Mouse (Mus musculus) hindbrain, embryonic 10.5 days (tissue): ENCODE measurements around the gene Gm9837. TPM values are rescaled to one million over a fixed set of nuclear protein-coding genes. Genes with fewer than 3 reads are reported as not detected.
A peak's percentile ranks its signal among the peaks of the same experiment; 100 is the strongest.
"Not testable (repeated sequence)": the region's sequence is repeated elsewhere in the genome, so short reads cannot be mapped to it uniquely, and the experiment has no call there.

Source experiments
- DNase-seq: peaks from one replicate; pipeline ENCODE4 v3.0.0-alpha.2; 2017; ENCODE audit warnings: low spot score
- H3K27ac ChIP-seq: fragments of 300-500 bp; sonication (generic); 2 replicates; pipeline ENCODE4 v1.5.1; 2016; ENCODE audit warnings: mild to moderate bottlenecking, moderate library complexity
- H3K27me3 ChIP-seq: fragments of 300-500 bp; sonication (generic); 2 replicates; pipeline ENCODE4 v1.6.1; 2016; ENCODE audit warnings: mild to moderate bottlenecking; ENCODE audit not compliant: poor library complexity, insufficient read depth, severe bottlenecking
- H3K36me3 ChIP-seq: fragments of 300-500 bp; sonication (generic); 2 replicates; pipeline ENCODE4 v1.6.1; 2016; ENCODE audit warnings: mild to moderate bottlenecking, moderate library complexity
- H3K4me1 ChIP-seq: fragments of 300-500 bp; sonication (generic); replicated peaks from 2 replicates; pipeline ENCODE4 v1.6.1; 2016; ENCODE audit warnings: mild to moderate bottlenecking
- H3K4me3 ChIP-seq: fragments of 300-500 bp; sonication (generic); 2 replicates; pipeline ENCODE4 v1.5.1; 2016; ENCODE audit warnings: mild to moderate bottlenecking, moderate library complexity
- H3K9me3 ChIP-seq: fragments of 300-500 bp; sonication (generic); 2 replicates; pipeline ENCODE4 v1.6.1; 2016; ENCODE audit warnings: mild to moderate bottlenecking, moderate library complexity
- WGBS: fragments of 180-500 bp; shearing (Covaris S2); methylation state at CpG from one replicate; pipeline ENCODE4 v1.1.7; 2016; 5-methylcytosine and 5-hydroxymethylcytosine counted together
- polyA plus RNA-seq: library from polyadenylated mRNA; unstranded; fragments of >200 nt; fragmentation: Nextera tagmentation; extraction: Ambion mirVana; gene quantifications from 2 replicates; pipeline ENCODE4 v1.2.1, GENCODE M21; 2016

Gene Gm9837
- polyA plus RNA-seq, 1 experiment from 2014 or later, result not detected

- WGBS, result 37% methylated on average over 6 of the region's 6 CpGs
- Histone ChIP-seq H3K27ac (no peak overlapping the region), H3K27me3 (no peaks in the 10 kb centered on the region)
These were observed 26.4 kb downstream of the Gm9837 start for GRCm38 (mm10) chr11:53443861-53444260.

GRCm38 (mm10) chr11:53441921-53442320, 28.4 kb downstream of the Gm9837 start:
- Histone ChIP-seq H3K36me3 (no peaks in the 10 kb centered on the region), H3K4me3 (no peak overlapping the region), H3K9me3 (no peaks in the 10 kb centered on the region), H3K4me1 (no peaks in the 10 kb centered on the region), H3K27me3 (no peaks in the 10 kb centered on the region), H3K27ac (peak overlapping the region; percentile 35; the same call in 1 of the 2 replicates)
- no peak for DNase-seq
- 52% methylated on average over 12 of the region's 12 CpGs for WGBS

More at GRCm38 (mm10) chr11:53443861-53444260, 26.4 kb downstream of the Gm9837 start:
- no peaks in the 10 kb centered on the region for H3K9me3 ChIP-seq
- no peaks in the 10 kb centered on the region for H3K4me1 ChIP-seq
- no peaks in the 10 kb centered on the region for H3K36me3 ChIP-seq
- no peak for DNase-seq
- H3K4me3 ChIP-seq, result no peak overlapping the region

- no peak for DNase-seq
- Histone ChIP-seq H3K4me3 (no peak overlapping the region), H3K9me3 (no peaks in the 10 kb centered on the region), H3K27ac (no peak overlapping the region), H3K27me3 (no peaks in the 10 kb centered on the region), H3K4me1 (peaks cover 10% of the 10 kb centered on the region), H3K36me3 (no peaks in the 10 kb centered on the region)
- 89% methylated on average over 6 of the region's 6 CpGs for WGBS
These were observed 33.9 kb downstream of the Gm9837 start for GRCm38 (mm10) chr11:53436338-53436737.

GRCm38 (mm10) chr11:53435504-53435903, 34.8 kb downstream of the Gm9837 start:
- WGBS, result 84% methylated on average over 8 of the region's 8 CpGs
- H3K27me3 ChIP-seq, result no peaks in the 10 kb centered on the region
- H3K4me1 ChIP-seq, result peaks cover 14% of the 10 kb centered on the region
- H3K36me3 ChIP-seq, result no peaks in the 10 kb centered on the region
- DNase-seq, result no peak
- H3K9me3 ChIP-seq, result no peaks in the 10 kb centered on the region
- H3K27ac ChIP-seq, result no peak overlapping the region
- no peak overlapping the region for H3K4me3 ChIP-seq

GRCm38 (mm10) chr11:53433057-53433456, 37.2 kb downstream of the Gm9837 start:
- peaks cover 25% of the 10 kb centered on the region for H3K4me1 ChIP-seq
- no peaks in the 10 kb centered on the region for H3K9me3 ChIP-seq
- peaks cover 11% of the 10 kb centered on the region for H3K36me3 ChIP-seq
- H3K4me3 ChIP-seq, result no peak overlapping the region
- no peaks in the 10 kb centered on the region for H3K27me3 ChIP-seq
- WGBS, result 72% methylated on average over 6 of the region's 6 CpGs
- H3K27ac ChIP-seq, result no peak overlapping the region
- DNase-seq, result no peak

- Histone ChIP-seq H3K36me3 (peaks cover 20% of the 10 kb centered on the region), H3K27ac (peak overlapping the region; percentile 85), H3K9me3 (no peaks in the 10 kb centered on the region), H3K4me1 (peaks cover 21% of the 10 kb centered on the region), H3K27me3 (no peaks in the 10 kb centered on the region), H3K4me3 (peak overlapping the region; percentile 95)
- no peak for DNase-seq
- WGBS, result 25% methylated on average over 9 of the region's 9 CpGs
These were observed 38.8 kb downstream of the Gm9837 start for GRCm38 (mm10) chr11:53431347-53432056.

- WGBS, result under 1% methylated on average over 44 of the region's 44 CpGs
- peak; percentile 98 for DNase-seq
- Histone ChIP-seq H3K27ac (peak within 1 kb of the TSS; percentile 85), H3K27me3 (no peaks in the 10 kb centered on the region), H3K4me1 (peaks cover 20% of the 10 kb centered on the region), H3K9me3 (no peaks in the 10 kb centered on the region), H3K4me3 (peak within 1 kb of the TSS; percentile 95), H3K36me3 (peaks cover 20% of the 10 kb centered on the region)
These were observed 39.5 kb downstream of the Gm9837 start, which contains the start of the genes Uqcrq and Gdf9 for GRCm38 (mm10) chr11:53430670-53431346. TSS of gene Uqcrq (minus strand) at chr11:53430831. TSS of gene Gdf9 (plus strand) at chr11:53431023.

GRCm38 (mm10) chr11:53430300-53430669, 40.0 kb downstream of the Gm9837 start:
- WGBS, result under 1% methylated on average over 34 of the region's 34 CpGs
- no peak for DNase-seq
- peak overlapping the region; percentile 95 for H3K4me3 ChIP-seq
- H3K27me3 ChIP-seq, result no peaks in the 10 kb centered on the region
- peak overlapping the region; percentile 85 for H3K27ac ChIP-seq
- peaks cover 20% of the 10 kb centered on the region for H3K36me3 ChIP-seq
- H3K4me1 ChIP-seq, result peaks cover 20% of the 10 kb centered on the region
- no peaks in the 10 kb centered on the region for H3K9me3 ChIP-seq

- DNase-seq, result no peak
- no peak overlapping the region for H3K27ac ChIP-seq
- no peaks in the 10 kb centered on the region for H3K9me3 ChIP-seq
- no peaks in the 10 kb centered on the region for H3K27me3 ChIP-seq
- H3K4me1 ChIP-seq, result peaks cover 20% of the 10 kb centered on the region
- peak overlapping the region; percentile 95 for H3K4me3 ChIP-seq
- H3K36me3 ChIP-seq, result peaks cover 20% of the 10 kb centered on the region
These were observed 41.1 kb downstream of the Gm9837 start for GRCm38 (mm10) chr11:53429182-53429581.

- no peaks in the 10 kb centered on the region for H3K9me3 ChIP-seq
- WGBS, result 93% methylated on average over 5 of the region's 5 CpGs
- peaks cover 20% of the 10 kb centered on the region for H3K36me3 ChIP-seq
- no peak overlapping the region for H3K27ac ChIP-seq
- peaks cover 20% of the 10 kb centered on the region for H3K4me1 ChIP-seq
- no peaks in the 10 kb centered on the region for H3K27me3 ChIP-seq
- DNase-seq, result no peak
- H3K4me3 ChIP-seq, result no peak overlapping the region
These were observed 41.6 kb downstream of the Gm9837 start for GRCm38 (mm10) chr11:53428716-53429057.

- Histone ChIP-seq H3K27me3 (no peaks in the 10 kb centered on the region), H3K4me3 (no peak overlapping the region), H3K9me3 (no peaks in the 10 kb centered on the region), H3K36me3 (peaks cover 20% of the 10 kb centered on the region), H3K4me1 (peaks cover 20% of the 10 kb centered on the region), H3K27ac (no peak overlapping the region)
- 94% methylated on average over 3 of the region's 3 CpGs for WGBS
- DNase-seq, result no peak
These were observed 42.1 kb downstream of the Gm9837 start for GRCm38 (mm10) chr11:53427993-53428715.

- H3K36me3 ChIP-seq, result peaks cover 28% of the 10 kb centered on the region
- not testable (repeated sequence) for DNase-seq, H3K27me3 ChIP-seq, H3K9me3 ChIP-seq, H3K27ac ChIP-seq, H3K4me3 ChIP-seq
- peaks cover 20% of the 10 kb centered on the region for H3K4me1 ChIP-seq
- 87% methylated on average over 3 of the region's 3 CpGs for WGBS
These were observed 43.4 kb downstream of the Gm9837 start for GRCm38 (mm10) chr11:53426914-53427313.
